Mouse (Mus musculus): ENCODE results near the gene Slco1a4. TPM values are rescaled to one million over a fixed set of nuclear protein-coding genes. Genes with fewer than 3 reads are reported as not detected.

Gene Slco1a4
- polyA plus RNA-seq, 1 experiment: not detected

- H3K4me3 ChIP-seq (ENCODE audit: insufficient read depth, poor library complexity, severe bottlenecking): no peak overlapping the region
- H3K36me3 ChIP-seq (ENCODE audit: control insufficient read depth, insufficient read depth): no peaks in the 10 kb centered on the region
- H3K79me2 ChIP-seq (ENCODE audit: control insufficient read depth, insufficient read depth): no peaks in the 10 kb centered on the region
- H3K79me3 ChIP-seq (ENCODE audit: low read depth): no peaks in the 10 kb centered on the region
- no peaks in the 10 kb centered on the region for H3K27me3 ChIP-seq (ENCODE audit: control insufficient read depth, insufficient read depth, insufficient read length)
- no peak overlapping the region for H3ac ChIP-seq (ENCODE audit: control insufficient read depth, insufficient read length, low read depth)
- TF ChIP-seq MYOD1 (IDR thresholded peaks at IDR 0.05; ENCODE audit: control insufficient read depth, insufficient read length, low read depth) (no peak), CTCF (IDR thresholded peaks at IDR 0.05; ENCODE audit: control insufficient read depth, insufficient read depth, insufficient read length) (no peak)
Measured at GRCm38 (mm10) chr6:141871711-141872110, 15.7 kb upstream of the Slco1a4 start.

- Histone ChIP-seq H3K79me3 (ENCODE audit: low read depth) (no peaks in the 10 kb centered on the region), H3K79me2 (ENCODE audit: control insufficient read depth, insufficient read depth) (no peaks in the 10 kb centered on the region), H3K4me3 (ENCODE audit: insufficient read depth, poor library complexity, severe bottlenecking) (no peak overlapping the region), H3ac (ENCODE audit: control insufficient read depth, insufficient read length, low read depth) (no peak overlapping the region), H3K36me3 (ENCODE audit: control insufficient read depth, insufficient read depth) (no peaks in the 10 kb centered on the region), H3K27me3 (ENCODE audit: control insufficient read depth, insufficient read depth, insufficient read length) (no peaks in the 10 kb centered on the region)
- TF ChIP-seq FOSL1 (IDR thresholded peaks at IDR 0.05; ENCODE audit: insufficient read depth, low read length, poor library complexity, severe bottlenecking): no peak
- no peak for TF ChIP-seq CTCF (IDR thresholded peaks at IDR 0.05; ENCODE audit: control insufficient read depth, insufficient read depth, insufficient read length)
- no peak for TF ChIP-seq MYOD1 (IDR thresholded peaks at IDR 0.05; ENCODE audit: control insufficient read depth, insufficient read length, low read depth)
- no peak for TF ChIP-seq MAX (IDR thresholded peaks at IDR 0.05)
- TF ChIP-seq CEBPB (IDR thresholded peaks at IDR 0.05; ENCODE audit: low read depth): no peak
- no peak for TF ChIP-seq MYOG (IDR thresholded peaks at IDR 0.05; ENCODE audit: control insufficient read depth, extremely low read depth, insufficient read length)
- no peak for TF ChIP-seq USF1 (IDR thresholded peaks at IDR 0.05; ENCODE audit: low read depth)
Measured at GRCm38 (mm10) chr6:141868735-141869134, 12.7 kb upstream of the Slco1a4 start.

DNA sequence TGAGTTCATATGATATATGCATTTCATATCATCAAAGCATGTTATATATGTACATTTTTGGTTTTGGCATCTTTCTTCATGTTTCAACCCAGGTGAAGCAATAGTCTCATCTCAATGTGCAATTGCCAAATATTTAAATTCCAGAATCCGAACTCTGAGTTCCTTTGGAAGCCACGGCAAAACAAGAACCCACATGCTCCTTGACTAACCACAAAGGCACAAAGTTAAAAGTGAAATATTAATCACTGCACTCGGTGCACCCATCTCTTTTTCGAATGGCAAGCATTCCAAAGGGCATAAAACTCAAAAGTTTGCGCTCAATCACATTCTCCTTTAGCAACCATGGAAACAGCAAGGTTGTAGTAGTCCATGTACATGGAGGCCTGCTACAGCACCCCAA is 10.0 kb upstream of the Slco1a4 start:
- H3K4me3 ChIP-seq (ENCODE audit: insufficient read depth, poor library complexity, severe bottlenecking): no peak overlapping the region
- H3K36me3 ChIP-seq (ENCODE audit: control insufficient read depth, insufficient read depth): no peaks in the 10 kb centered on the region
- TF ChIP-seq MYOD1 (IDR thresholded peaks at IDR 0.05; ENCODE audit: control insufficient read depth, insufficient read length, low read depth): no peak
- no peak for TF ChIP-seq FOSL1 (IDR thresholded peaks at IDR 0.05; ENCODE audit: insufficient read depth, low read length, poor library complexity, severe bottlenecking)
- no peak for TF ChIP-seq CTCF (IDR thresholded peaks at IDR 0.05; ENCODE audit: control insufficient read depth, insufficient read depth, insufficient read length)
- no peak for TF ChIP-seq CEBPB (IDR thresholded peaks at IDR 0.05; ENCODE audit: low read depth)
- no peak for TF ChIP-seq MAX (IDR thresholded peaks at IDR 0.05)
- no peak for TF ChIP-seq USF1 (IDR thresholded peaks at IDR 0.05; ENCODE audit: low read depth)
- TF ChIP-seq MYOG (IDR thresholded peaks at IDR 0.05; ENCODE audit: control insufficient read depth, extremely low read depth, insufficient read length): no peak
- no peaks in the 10 kb centered on the region for H3K79me3 ChIP-seq (ENCODE audit: low read depth)
- no peaks in the 10 kb centered on the region for H3K27me3 ChIP-seq (ENCODE audit: control insufficient read depth, insufficient read depth, insufficient read length)
- H3ac ChIP-seq (ENCODE audit: control insufficient read depth, insufficient read length, low read depth): no peak overlapping the region
- no peaks in the 10 kb centered on the region for H3K79me2 ChIP-seq (ENCODE audit: control insufficient read depth, insufficient read depth)

DNA sequence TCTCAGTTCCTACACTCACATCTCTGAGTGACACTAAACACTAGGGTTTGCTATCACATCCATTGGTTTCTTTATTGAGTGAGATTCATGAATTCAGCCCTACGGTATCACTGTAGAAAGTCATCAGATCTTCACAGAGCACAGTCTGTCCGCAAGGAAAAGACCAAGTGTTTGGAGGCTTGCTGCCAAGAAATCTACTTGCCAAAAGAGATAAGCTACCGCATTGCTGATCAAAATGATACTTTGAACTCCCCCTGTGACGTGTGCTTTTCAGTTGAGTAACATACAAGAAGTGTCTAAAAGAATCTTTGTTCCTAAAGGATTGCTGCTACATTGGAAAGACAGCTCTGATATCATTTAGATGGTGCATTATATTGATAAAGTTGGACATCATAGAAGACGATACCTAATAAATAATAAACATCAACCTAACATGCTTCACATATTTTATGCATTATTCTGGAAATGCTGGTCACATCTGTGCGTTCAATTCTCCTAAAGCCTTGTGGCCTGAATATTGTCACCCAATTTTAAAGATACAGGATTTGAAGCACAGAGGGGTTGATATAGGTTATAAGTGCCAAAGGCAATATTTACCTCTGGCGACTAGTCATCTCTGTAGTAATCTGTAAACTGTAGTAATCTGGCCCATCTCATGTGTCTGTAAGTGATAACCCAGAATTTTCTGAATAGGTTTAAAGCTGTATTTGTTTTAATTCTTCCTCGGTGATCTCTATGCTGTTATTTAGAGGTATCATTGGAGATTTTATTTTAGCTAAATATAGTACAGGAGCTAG is 1.9 kb upstream of the Slco1a4 start:
- Histone ChIP-seq H3K4me3 (ENCODE audit: insufficient read depth, poor library complexity, severe bottlenecking) (no peak overlapping the region), H3ac (ENCODE audit: control insufficient read depth, insufficient read length, low read depth) (no peak overlapping the region), H3K79me3 (ENCODE audit: low read depth) (no peaks in the 10 kb centered on the region), H3K27me3 (ENCODE audit: control insufficient read depth, insufficient read depth, insufficient read length) (no peaks in the 10 kb centered on the region), H3K79me2 (ENCODE audit: control insufficient read depth, insufficient read depth) (no peaks in the 10 kb centered on the region), H3K36me3 (ENCODE audit: control insufficient read depth, insufficient read depth) (no peaks in the 10 kb centered on the region)
- TF ChIP-seq CTCF (IDR thresholded peaks at IDR 0.05; ENCODE audit: control insufficient read depth, insufficient read depth, insufficient read length) (no peak), MAX (IDR thresholded peaks at IDR 0.05) (no peak), MYOG (IDR thresholded peaks at IDR 0.05; ENCODE audit: control insufficient read depth, extremely low read depth, insufficient read length) (no peak), CEBPB (IDR thresholded peaks at IDR 0.05; ENCODE audit: low read depth) (no peak)

DNA sequence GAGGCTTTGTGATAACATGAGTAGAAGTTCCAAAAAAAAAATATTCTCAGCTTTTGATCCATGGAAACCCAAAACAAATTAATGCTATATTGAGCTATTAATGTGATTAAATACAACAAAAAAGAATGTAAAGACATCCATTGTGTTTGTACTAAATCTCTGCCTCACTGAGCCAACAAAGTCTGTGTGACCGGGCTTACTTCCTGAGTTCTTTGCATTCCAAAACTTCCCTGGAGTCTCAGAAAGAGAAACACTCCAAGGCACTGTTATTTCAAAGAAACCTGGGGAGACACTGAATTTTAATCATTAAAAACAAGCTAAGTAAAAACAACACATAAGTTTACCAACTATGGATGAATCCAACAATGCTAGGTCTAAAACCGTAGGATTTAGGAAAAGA is 2.4 kb downstream of the Slco1a4 start:
- Histone ChIP-seq H3K27me3 (ENCODE audit: control insufficient read depth, insufficient read depth, insufficient read length) (no peaks in the 10 kb centered on the region), H3ac (ENCODE audit: control insufficient read depth, insufficient read length, low read depth) (no peak overlapping the region), H3K79me2 (ENCODE audit: control insufficient read depth, insufficient read depth) (no peaks in the 10 kb centered on the region), H3K79me3 (ENCODE audit: low read depth) (no peaks in the 10 kb centered on the region), H3K36me3 (ENCODE audit: control insufficient read depth, insufficient read depth) (no peaks in the 10 kb centered on the region), H3K4me3 (ENCODE audit: insufficient read depth, poor library complexity, severe bottlenecking) (no peak overlapping the region)
- no peak for TF ChIP-seq MYOG (IDR thresholded peaks at IDR 0.05; ENCODE audit: control insufficient read depth, extremely low read depth, insufficient read length)
- TF ChIP-seq MYOD1 (IDR thresholded peaks at IDR 0.05; ENCODE audit: control insufficient read depth, insufficient read length, low read depth): no peak
- TF ChIP-seq CEBPB (IDR thresholded peaks at IDR 0.05; ENCODE audit: low read depth): no peak
- TF ChIP-seq MAX (IDR thresholded peaks at IDR 0.05): no peak
- TF ChIP-seq CTCF (IDR thresholded peaks at IDR 0.05; ENCODE audit: control insufficient read depth, insufficient read depth, insufficient read length): no peak
- TF ChIP-seq USF1 (IDR thresholded peaks at IDR 0.05; ENCODE audit: low read depth): no peak
- no peak for TF ChIP-seq FOSL1 (IDR thresholded peaks at IDR 0.05; ENCODE audit: insufficient read depth, low read length, poor library complexity, severe bottlenecking)

DNA sequence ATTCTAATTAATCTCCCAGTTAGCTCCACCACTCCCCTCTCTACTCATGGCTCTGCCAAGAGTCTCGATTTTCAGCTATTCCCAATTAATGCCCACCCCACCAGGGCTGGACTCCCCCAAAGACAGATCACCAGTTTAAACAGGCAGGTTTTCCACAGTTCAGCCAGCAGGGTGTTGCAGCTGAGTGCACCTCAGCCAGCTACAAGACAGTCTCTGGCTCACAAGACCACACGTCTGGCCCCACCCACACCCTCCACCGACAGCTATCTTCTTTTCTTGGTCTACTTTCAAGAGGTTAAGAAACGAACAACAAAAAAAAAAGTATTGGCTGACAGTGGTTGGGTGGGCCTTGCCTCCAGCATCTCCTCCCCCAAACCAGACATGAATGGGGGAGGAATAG is 6.9 kb downstream of the Slco1a4 start:
- H3K4me3 ChIP-seq (ENCODE audit: insufficient read depth, poor library complexity, severe bottlenecking): no peak overlapping the region
- no peaks in the 10 kb centered on the region for H3K36me3 ChIP-seq (ENCODE audit: control insufficient read depth, insufficient read depth)
- TF ChIP-seq MYOD1 (IDR thresholded peaks at IDR 0.05; ENCODE audit: control insufficient read depth, insufficient read length, low read depth): no peak
- no peak for TF ChIP-seq CEBPB (IDR thresholded peaks at IDR 0.05; ENCODE audit: low read depth)
- no peak for TF ChIP-seq MYOG (IDR thresholded peaks at IDR 0.05; ENCODE audit: control insufficient read depth, extremely low read depth, insufficient read length)
- TF ChIP-seq USF1 (IDR thresholded peaks at IDR 0.05; ENCODE audit: low read depth): no peak
- TF ChIP-seq CTCF (IDR thresholded peaks at IDR 0.05; ENCODE audit: control insufficient read depth, insufficient read depth, insufficient read length): no peak
- no peak for TF ChIP-seq FOSL1 (IDR thresholded peaks at IDR 0.05; ENCODE audit: insufficient read depth, low read length, poor library complexity, severe bottlenecking)
- no peak for TF ChIP-seq MAX (IDR thresholded peaks at IDR 0.05)
- H3K27me3 ChIP-seq (ENCODE audit: control insufficient read depth, insufficient read depth, insufficient read length): no peaks in the 10 kb centered on the region
- H3K79me2 ChIP-seq (ENCODE audit: control insufficient read depth, insufficient read depth): no peaks in the 10 kb centered on the region
- H3ac ChIP-seq (ENCODE audit: control insufficient read depth, insufficient read length, low read depth): no peak overlapping the region
- H3K79me3 ChIP-seq (ENCODE audit: low read depth): no peaks in the 10 kb centered on the region

Data from C2C12 (cell line).